Mouse (Mus musculus) lung, embryonic 15.5 days (tissue): ENCODE measurements at regions not wholly inside any gene's neighbourhood (a gene's known extent, or its start where the extent isn't known, plus 50 kb on each side); places are given as distances from the start of the nearest gene placed in this dataset.

Experiments
- ATAC-seq: fragments of 200-750 bp; cut with Nextera tagmentation; 2 replicates; pipeline ENCODE4 v1.8.0; 2017; ENCODE audit warnings: moderate number of reproducible peaks, borderline replicate concordance; ENCODE audit not compliant: low FRiP score, low TSS enrichment; ENCODE audit errors: extremely low read depth
- H3K27ac ChIP-seq: fragments of 300-500 bp; sonication (generic); 2 replicates; pipeline ENCODE4 v1.5.1; 2015; ENCODE audit warnings: moderate library complexity, mild to moderate bottlenecking, inconsistent platforms
- H3K27me3 ChIP-seq: fragments of 300-500 bp; sonication (generic); 2 replicates; pipeline ENCODE4 v1.6.1; 2015; ENCODE audit warnings: inconsistent platforms
- H3K36me3 ChIP-seq: fragments of 300-500 bp; sonication (generic); 2 replicates; pipeline ENCODE4 v1.6.1; 2015; ENCODE audit warnings: inconsistent platforms
- H3K4me1 ChIP-seq: fragments of 300-500 bp; sonication (generic); 2 replicates; pipeline ENCODE4 v1.6.1; 2015; ENCODE audit warnings: inconsistent platforms
- H3K4me2 ChIP-seq: fragments of 300-500 bp; sonication (generic); 2 replicates; pipeline ENCODE4 v1.6.1; 2015; ENCODE audit warnings: inconsistent platforms, mild to moderate bottlenecking, moderate library complexity
- H3K4me3 ChIP-seq: fragments of 300-500 bp; sonication (generic); 2 replicates; pipeline ENCODE4 v1.5.1; 2015; ENCODE audit warnings: mild to moderate bottlenecking, inconsistent platforms
- H3K9ac ChIP-seq: fragments of 300-500 bp; sonication (generic); 2 replicates; pipeline ENCODE4 v1.6.1; 2015; ENCODE audit warnings: inconsistent platforms
- H3K9me3 ChIP-seq: fragments of 300-500 bp; sonication (generic); 2 replicates; pipeline ENCODE4 v1.6.1; 2016; ENCODE audit warnings: inconsistent platforms
- WGBS: fragments of 180-500 bp; shearing (Covaris S2); methylation state at CpG from one replicate; pipeline ENCODE4 v1.1.7; 2015; 5-methylcytosine and 5-hydroxymethylcytosine counted together

DNA sequence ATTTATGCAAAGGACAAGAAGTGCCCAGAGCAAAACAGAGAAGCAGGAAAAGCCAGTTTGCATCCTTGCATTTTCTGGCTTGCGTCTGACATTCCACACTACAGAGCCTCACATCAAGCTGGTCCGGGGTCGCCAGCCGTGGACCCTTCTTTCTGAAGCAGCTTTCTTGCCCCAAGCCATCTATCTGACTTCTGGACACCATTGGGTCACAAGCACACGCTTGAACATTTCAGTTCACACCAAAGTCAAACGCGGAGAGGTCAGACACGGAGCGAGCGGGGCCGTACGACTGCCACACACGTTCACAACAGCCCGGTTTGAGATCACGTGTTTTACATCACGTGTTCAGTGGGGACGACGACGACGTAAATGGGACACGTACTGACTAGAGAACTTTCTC is 108.9 kb upstream of the D1Pas1 start:
- no peak overlapping the region for H3K9ac ChIP-seq
- H3K4me3 ChIP-seq = no peak overlapping the region
- no peak overlapping the region for H3K27ac ChIP-seq
- no peaks in the 10 kb centered on the region for H3K27me3 ChIP-seq
- H3K36me3 ChIP-seq = no peaks in the 10 kb centered on the region
- no peaks in the 10 kb centered on the region for H3K9me3 ChIP-seq
- no peaks in the 10 kb centered on the region for H3K4me1 ChIP-seq
- peak; percentile 62; the same call in 1 of the 2 replicates for ATAC-seq
- 70% methylated on average over 21 of the region's 21 CpGs for WGBS
- no peak overlapping the region for H3K4me2 ChIP-seq

DNA sequence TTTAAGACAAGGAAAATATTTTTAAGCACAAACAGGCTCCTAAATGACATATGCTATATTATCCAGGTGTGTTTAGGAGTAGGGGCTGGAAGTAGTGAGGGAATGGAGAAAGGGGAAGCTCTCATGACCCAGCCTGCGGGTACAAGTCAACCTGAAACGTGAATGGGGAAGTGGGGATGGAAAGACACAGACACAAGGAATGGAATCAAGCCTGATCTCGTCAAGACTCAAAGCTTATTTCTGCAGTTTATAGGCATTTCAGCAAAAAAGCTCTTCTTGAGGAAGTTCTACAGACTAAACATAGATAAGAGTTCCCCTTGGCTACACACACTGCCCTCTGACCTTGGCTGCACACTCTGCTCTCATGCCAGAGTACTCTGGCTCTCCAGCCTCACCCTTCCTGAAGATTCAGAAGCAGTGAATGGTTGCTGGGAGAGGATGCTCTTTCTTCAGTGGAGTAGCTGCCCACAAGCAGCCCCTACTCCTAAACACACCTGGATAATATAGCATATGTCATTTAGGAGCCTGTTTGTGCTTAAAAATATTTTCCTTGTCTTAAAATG is 106.4 kb upstream of the Rrp15 start:
- no peak overlapping the region for H3K4me3 ChIP-seq
- H3K4me2 ChIP-seq = no peak overlapping the region
- H3K9ac ChIP-seq = no peak overlapping the region
- 39% methylated on average over 3 of the region's 3 CpGs for WGBS
- no peak for ATAC-seq
- no peaks in the 10 kb centered on the region for H3K9me3 ChIP-seq
- no peak overlapping the region for H3K27ac ChIP-seq
- H3K36me3 ChIP-seq = no peaks in the 10 kb centered on the region
- no peaks in the 10 kb centered on the region for H3K27me3 ChIP-seq
- no peaks in the 10 kb centered on the region for H3K4me1 ChIP-seq

DNA sequence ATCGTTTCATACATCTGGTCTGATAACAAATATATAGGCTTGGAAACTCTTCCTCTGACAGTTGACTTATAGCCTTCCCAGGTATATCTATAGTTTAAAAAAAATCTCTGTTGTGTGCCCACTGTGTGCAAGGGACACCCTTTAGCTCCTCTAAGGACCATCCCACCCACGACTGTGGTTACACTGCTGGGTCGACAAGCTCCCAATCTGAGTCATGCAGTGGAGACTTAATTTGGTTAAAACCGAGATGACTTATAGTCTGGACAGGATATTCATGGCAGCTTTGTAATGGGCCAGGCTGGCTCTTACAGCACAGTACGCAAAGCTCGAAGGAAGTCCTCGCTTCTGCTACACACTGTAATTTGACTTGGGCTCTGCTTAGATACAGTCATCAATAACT is 96.1 kb upstream of the Rrp15 start:
- H3K9ac ChIP-seq = no peak overlapping the region
- H3K4me3 ChIP-seq = no peak overlapping the region
- H3K27ac ChIP-seq = no peak overlapping the region
- H3K27me3 ChIP-seq = peaks cover 10% of the 10 kb centered on the region; the same call in 1 of the 2 replicates
- no peaks in the 10 kb centered on the region for H3K36me3 ChIP-seq
- no peaks in the 10 kb centered on the region for H3K9me3 ChIP-seq
- 79% methylated on average over 7 of the region's 7 CpGs for WGBS
- H3K4me2 ChIP-seq = no peak overlapping the region
- no peaks in the 10 kb centered on the region for H3K4me1 ChIP-seq
- ATAC-seq = no peak

DNA sequence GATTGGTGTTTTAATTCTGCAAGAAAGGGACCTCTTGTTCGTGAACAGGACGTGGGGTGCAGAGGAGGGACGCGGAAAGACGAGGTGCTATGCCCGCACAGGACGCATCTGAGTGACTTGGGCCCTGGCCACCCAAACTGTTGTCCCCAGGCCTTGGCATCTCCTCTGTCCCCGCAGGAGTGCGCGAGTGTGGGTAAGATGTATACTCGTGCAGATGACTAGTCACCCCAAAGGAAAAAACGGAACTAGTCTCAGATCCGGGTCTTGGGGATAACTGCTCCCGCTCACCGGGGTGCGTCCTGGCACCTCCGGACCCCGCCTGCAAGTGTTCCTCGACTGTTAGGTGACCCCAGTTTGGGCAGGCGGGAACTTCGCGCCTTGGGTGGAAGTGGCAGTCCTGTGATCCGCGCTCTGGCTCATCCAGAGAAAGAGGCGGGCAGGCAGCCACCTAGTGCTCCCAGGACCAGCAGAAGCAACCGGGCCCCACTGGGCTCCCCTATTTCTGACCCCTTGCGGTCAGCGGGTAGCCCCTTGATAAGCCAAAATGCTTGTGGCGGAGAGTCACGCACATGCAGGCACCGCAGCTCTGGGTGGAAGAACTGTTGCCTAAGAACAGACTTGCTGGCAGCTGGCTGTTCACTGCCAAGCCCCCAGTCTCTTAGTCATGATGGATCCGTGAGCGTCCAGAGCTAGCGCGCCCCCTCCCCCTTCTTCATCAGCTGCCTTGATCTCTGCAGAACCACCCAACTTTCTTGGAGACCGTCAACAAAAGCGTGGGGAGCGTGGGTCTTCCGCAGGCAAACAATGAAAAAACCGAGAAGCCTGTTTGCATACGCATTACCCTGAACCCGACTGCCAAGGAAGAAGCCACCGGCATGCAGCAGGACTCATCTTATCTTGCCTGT is 85.0 kb upstream of the Rrp15 start:
- ATAC-seq = peak; percentile 49; the same call in 1 of the 2 replicates
- no peak overlapping the region for H3K9ac ChIP-seq
- H3K4me1 ChIP-seq = peaks cover 15% of the 10 kb centered on the region
- H3K4me2 ChIP-seq = peak overlapping the region; percentile 69
- no peaks in the 10 kb centered on the region for H3K36me3 ChIP-seq
- H3K27ac ChIP-seq = no peak overlapping the region
- H3K9me3 ChIP-seq = no peaks in the 10 kb centered on the region
- peak overlapping the region; percentile 26 for H3K4me3 ChIP-seq
- H3K27me3 ChIP-seq = peaks cover 57% of the 10 kb centered on the region
- WGBS = 1% methylated on average over 43 of the region's 43 CpGs

DNA sequence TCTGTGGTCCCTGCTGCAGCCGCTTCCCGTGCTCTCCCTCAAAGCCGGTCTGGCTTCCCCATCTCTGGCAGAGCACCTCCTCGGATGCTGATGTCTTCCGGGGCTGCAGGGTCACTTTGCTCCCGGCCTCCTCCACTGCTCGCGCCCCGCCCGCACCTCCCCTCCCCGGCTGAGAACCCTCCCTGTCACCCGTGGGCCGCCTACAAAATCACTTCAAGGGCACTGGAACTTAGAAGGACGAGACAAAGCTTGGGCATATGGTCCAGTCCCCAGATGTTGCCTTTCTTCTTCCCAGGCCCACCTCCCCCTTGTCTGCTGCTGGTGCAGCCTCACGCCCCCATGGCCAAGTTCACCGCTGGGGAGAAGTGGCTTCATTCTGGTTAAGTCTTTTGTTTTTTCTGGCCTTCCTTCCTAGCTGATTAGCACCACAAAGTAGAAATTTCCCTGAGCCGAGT is 84.3 kb upstream of the Rrp15 start:
- no peak overlapping the region for H3K9ac ChIP-seq
- WGBS = 2% methylated on average over 17 of the region's 17 CpGs
- no peaks in the 10 kb centered on the region for H3K36me3 ChIP-seq
- 0 out of 2 replicates have a peak, but pooled peaks have one; percentile 31 for ATAC-seq
- H3K27ac ChIP-seq = no peak overlapping the region
- peaks cover 58% of the 10 kb centered on the region for H3K27me3 ChIP-seq
- H3K4me3 ChIP-seq = peak overlapping the region; percentile 26
- H3K4me2 ChIP-seq = peak overlapping the region; percentile 69
- peaks cover 15% of the 10 kb centered on the region for H3K4me1 ChIP-seq
- H3K9me3 ChIP-seq = no peaks in the 10 kb centered on the region

DNA sequence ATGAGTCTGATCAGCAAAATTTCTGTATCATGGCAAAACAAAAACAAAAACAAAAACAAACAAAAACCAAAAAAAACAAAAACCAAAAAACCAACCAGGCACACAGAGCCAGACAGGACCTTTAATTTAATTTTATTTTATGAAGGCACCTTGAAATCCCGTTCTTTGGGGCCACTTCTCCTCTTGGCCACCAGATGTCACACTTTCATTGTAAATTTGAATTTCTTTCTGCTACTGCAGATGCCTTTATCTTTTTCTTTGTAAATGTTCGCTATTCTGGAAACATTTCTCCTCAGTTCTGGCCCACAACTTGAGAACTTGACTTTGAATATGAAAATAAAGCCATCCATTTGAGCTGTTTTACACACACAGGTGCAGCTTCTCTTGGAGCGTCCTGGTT is 78.6 kb upstream of the Rrp15 start:
- no peak overlapping the region for H3K9ac ChIP-seq
- H3K36me3 ChIP-seq = no peaks in the 10 kb centered on the region
- H3K27me3 ChIP-seq = peaks cover 30% of the 10 kb centered on the region
- ATAC-seq = no peak
- H3K27ac ChIP-seq = no peak overlapping the region
- no peak overlapping the region for H3K4me2 ChIP-seq
- no peaks in the 10 kb centered on the region for H3K4me1 ChIP-seq
- 17% methylated on average over 3 of the region's 3 CpGs for WGBS
- no peaks in the 10 kb centered on the region for H3K9me3 ChIP-seq
- no peak overlapping the region for H3K4me3 ChIP-seq

DNA sequence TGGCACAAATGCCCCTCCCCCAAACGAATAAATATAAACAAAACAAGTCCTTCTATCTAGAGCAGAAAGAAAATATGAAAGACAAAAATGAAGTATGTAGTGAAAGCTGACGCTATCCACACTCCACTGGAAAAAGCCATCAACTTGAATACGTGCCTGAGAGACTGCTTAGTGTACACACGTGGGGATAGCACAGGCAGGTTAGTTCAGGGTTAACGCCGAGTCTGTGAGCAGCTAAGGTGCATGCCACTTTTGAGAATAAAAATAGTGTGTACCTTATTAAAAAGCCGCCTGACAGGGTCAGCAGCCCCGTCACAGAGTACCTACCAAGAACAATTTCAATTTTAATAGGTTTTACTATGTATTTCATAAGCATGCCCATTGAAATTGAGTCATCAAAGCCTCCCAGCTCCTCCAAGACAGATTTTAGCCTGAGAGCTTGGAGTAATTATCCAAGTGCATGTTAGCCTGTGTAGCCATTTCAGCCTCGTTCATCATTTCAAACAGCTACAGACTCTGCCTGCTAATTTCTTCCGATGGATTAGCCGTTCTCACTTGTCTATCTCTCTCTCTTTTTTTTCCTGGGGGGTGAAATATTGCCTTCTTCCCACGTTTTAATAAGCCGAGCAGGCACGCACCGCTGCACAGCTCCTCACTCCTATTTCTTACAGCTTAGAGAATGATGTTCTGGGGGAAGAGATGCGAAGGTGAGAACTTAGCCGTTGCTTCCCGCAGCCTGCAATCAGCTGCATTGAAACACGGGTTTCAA is 59.2 kb upstream of the Rrp15 start:
- 50% methylated on average over 19 of the region's 19 CpGs for WGBS
- no peaks in the 10 kb centered on the region for H3K9me3 ChIP-seq
- H3K9ac ChIP-seq = no peak overlapping the region
- H3K27ac ChIP-seq = no peak overlapping the region
- no peaks in the 10 kb centered on the region for H3K36me3 ChIP-seq
- H3K4me2 ChIP-seq = no peak overlapping the region
- no peaks in the 10 kb centered on the region for H3K4me1 ChIP-seq
- H3K4me3 ChIP-seq = no peak overlapping the region
- ATAC-seq = no peak
- no peaks in the 10 kb centered on the region for H3K27me3 ChIP-seq

DNA sequence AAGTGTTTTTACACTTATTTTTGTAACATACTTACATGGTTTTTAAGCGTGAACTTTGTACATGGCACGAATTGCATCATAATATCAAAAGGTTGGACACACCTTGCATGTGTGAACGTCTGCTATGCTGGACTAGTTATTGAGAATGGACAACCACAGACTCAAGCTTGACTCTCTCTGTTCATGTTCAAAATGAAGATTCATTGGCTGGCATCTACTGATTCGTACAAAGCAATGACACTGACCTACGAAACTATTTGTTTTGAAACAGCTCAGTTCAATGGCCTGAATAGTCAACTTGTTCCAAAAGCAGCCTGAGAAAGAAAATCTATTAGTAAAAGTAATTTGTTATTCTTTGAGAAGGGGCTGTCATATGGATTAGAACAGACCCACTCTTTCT is 55.3 kb upstream of the Rrp15 start:
- H3K27ac ChIP-seq = no peak overlapping the region
- ATAC-seq = no peak
- no peak overlapping the region for H3K4me3 ChIP-seq
- H3K4me2 ChIP-seq = no peak overlapping the region
- no peaks in the 10 kb centered on the region for H3K27me3 ChIP-seq
- no peaks in the 10 kb centered on the region for H3K36me3 ChIP-seq
- no peaks in the 10 kb centered on the region for H3K9me3 ChIP-seq
- H3K4me1 ChIP-seq = no peaks in the 10 kb centered on the region
- no peak overlapping the region for H3K9ac ChIP-seq
- WGBS = 83% methylated on average over 5 of the region's 5 CpGs
